Mouse (Mus musculus) heart, embryonic 10.5 days (tissue): ENCODE data around the gene Gmds. TPM values are rescaled to one million over a fixed set of nuclear protein-coding genes. Genes with fewer than 3 reads are reported as not detected.

Experiments used
- DNase-seq: peaks from one replicate; pipeline ENCODE4 v3.0.0-alpha.2; 2017; ENCODE audit warnings: low spot score
- H3K27ac ChIP-seq: fragments of 300-500 bp; sonication (generic); 2 replicates; pipeline ENCODE4 v1.5.1; 2016; ENCODE audit warnings: mild to moderate bottlenecking
- H3K27me3 ChIP-seq: fragments of 300-500 bp; sonication (generic); 2 replicates; pipeline ENCODE4 v1.6.1; 2016; ENCODE audit warnings: mild to moderate bottlenecking; ENCODE audit not compliant: poor library complexity, insufficient read depth, severe bottlenecking
- H3K36me3 ChIP-seq: fragments of 300-500 bp; sonication (generic); 2 replicates; pipeline ENCODE4 v1.6.1; 2016; ENCODE audit warnings: mild to moderate bottlenecking, moderate library complexity
- H3K4me1 ChIP-seq: fragments of 300-500 bp; sonication (generic); 2 replicates; pipeline ENCODE4 v1.6.1; 2016; ENCODE audit warnings: mild to moderate bottlenecking
- H3K4me3 ChIP-seq: fragments of 300-500 bp; sonication (generic); 2 replicates; pipeline ENCODE4 v1.5.1; 2016; ENCODE audit warnings: mild to moderate bottlenecking, moderate library complexity
- H3K9me3 ChIP-seq: fragments of 300-500 bp; sonication (generic); 2 replicates; pipeline ENCODE4 v1.6.1; 2016; ENCODE audit warnings: mild to moderate bottlenecking, moderate library complexity
- WGBS: fragments of 180-500 bp; shearing (Covaris S2); methylation state at CpG from one replicate; pipeline ENCODE4 v1.1.7; 2016; 5-methylcytosine and 5-hydroxymethylcytosine counted together
- polyA plus RNA-seq: library from polyadenylated mRNA; unstranded; fragments of >200 nt; fragmentation: Nextera tagmentation; extraction: Ambion mirVana; gene quantifications from 2 replicates; pipeline ENCODE4 v1.2.1, GENCODE M21; 2016

The Gmds gene
- polyA plus RNA-seq, 1 experiment from 2014 or later = 26.1 TPM

GRCm38 (mm10) chr13:31835802-31836201 is 502.7 kb downstream of the Gmds start:
- Histone ChIP-seq H3K27me3 (peaks cover 14% of the 10 kb centered on the region), H3K36me3 (no peaks in the 10 kb centered on the region), H3K4me1 (no peaks in the 10 kb centered on the region), H3K9me3 (no peaks in the 10 kb centered on the region), H3K4me3 (no peak overlapping the region), H3K27ac (no peak overlapping the region)
- 74% methylated on average over 4 of the region's 4 CpGs for WGBS
- no peak for DNase-seq

- Histone ChIP-seq H3K27me3 (peaks cover 30% of the 10 kb centered on the region), H3K27ac (no peak overlapping the region), H3K4me3 (no peak overlapping the region), H3K36me3 (no peaks in the 10 kb centered on the region), H3K4me1 (peaks cover 23% of the 10 kb centered on the region), H3K9me3 (no peaks in the 10 kb centered on the region)
- 51% methylated on average over 9 of the region's 9 CpGs for WGBS
- no peak for DNase-seq
These were observed 508.2 kb downstream of the Gmds start for GRCm38 (mm10) chr13:31830332-31830731.

GRCm38 (mm10) chr13:31828446-31828845 is 510.1 kb downstream of the Gmds start:
- H3K4me3 ChIP-seq = no peak overlapping the region
- peaks cover 23% of the 10 kb centered on the region for H3K4me1 ChIP-seq
- no peaks in the 10 kb centered on the region for H3K36me3 ChIP-seq
- H3K27ac ChIP-seq = no peak overlapping the region
- peaks cover 44% of the 10 kb centered on the region for H3K27me3 ChIP-seq
- H3K9me3 ChIP-seq = no peaks in the 10 kb centered on the region
- WGBS = 79% methylated on average over 4 of the region's 4 CpGs
- DNase-seq = peak; percentile 33

GRCm38 (mm10) chr13:31827820-31828332 is 510.7 kb downstream of the Gmds start:
- peak; percentile 51 for DNase-seq
- peaks cover 39% of the 10 kb centered on the region for H3K27me3 ChIP-seq
- H3K27ac ChIP-seq = no peak overlapping the region
- WGBS = 37% methylated on average over 3 of the region's 3 CpGs
- H3K4me1 ChIP-seq = peaks cover 24% of the 10 kb centered on the region
- H3K9me3 ChIP-seq = no peaks in the 10 kb centered on the region
- no peaks in the 10 kb centered on the region for H3K36me3 ChIP-seq
- H3K4me3 ChIP-seq = no peak overlapping the region

- Histone ChIP-seq H3K36me3 (no peaks in the 10 kb centered on the region), H3K27ac (no peak overlapping the region), H3K4me3 (no peak overlapping the region), H3K27me3 (peaks cover 44% of the 10 kb centered on the region), H3K4me1 (peaks cover 30% of the 10 kb centered on the region), H3K9me3 (no peaks in the 10 kb centered on the region)
- WGBS = 36% methylated on average over 5 of the region's 5 CpGs
- DNase-seq = no peak
These were observed 511.4 kb downstream of the Gmds start for GRCm38 (mm10) chr13:31827160-31827559.

- Histone ChIP-seq H3K4me1 (peaks cover 43% of the 10 kb centered on the region), H3K4me3 (no peak overlapping the region), H3K36me3 (no peaks in the 10 kb centered on the region), H3K27me3 (peaks cover 42% of the 10 kb centered on the region), H3K9me3 (no peaks in the 10 kb centered on the region), H3K27ac (no peak overlapping the region)
- no peak for DNase-seq
- WGBS = 88% methylated on average over 1 of the region's 1 CpGs
These were observed 513.4 kb downstream of the Gmds start for GRCm38 (mm10) chr13:31825180-31825579.

- Histone ChIP-seq H3K4me3 (no peak overlapping the region), H3K4me1 (peaks cover 50% of the 10 kb centered on the region), H3K9me3 (no peaks in the 10 kb centered on the region), H3K36me3 (no peaks in the 10 kb centered on the region), H3K27ac (no peak overlapping the region), H3K27me3 (peaks cover 45% of the 10 kb centered on the region)
- no peak for DNase-seq
- WGBS = 29% methylated on average over 5 of the region's 5 CpGs
These were observed 515.2 kb downstream of the Gmds start for GRCm38 (mm10) chr13:31823316-31823715.

- Histone ChIP-seq H3K27ac (peak overlapping the region; percentile 86), H3K36me3 (no peaks in the 10 kb centered on the region), H3K27me3 (peaks cover 67% of the 10 kb centered on the region), H3K4me3 (peak overlapping the region; percentile 57), H3K4me1 (peaks cover 39% of the 10 kb centered on the region), H3K9me3 (no peaks in the 10 kb centered on the region)
- WGBS = 5% methylated on average over 6 of the region's 6 CpGs
- DNase-seq = no peak
These were observed 517.5 kb downstream of the Gmds start for GRCm38 (mm10) chr13:31821050-31821449.

- H3K27ac ChIP-seq = peak overlapping the region; percentile 86
- H3K4me3 ChIP-seq = peak overlapping the region; percentile 57
- H3K36me3 ChIP-seq = no peaks in the 10 kb centered on the region
- H3K9me3 ChIP-seq = no peaks in the 10 kb centered on the region
- under 1% methylated on average over 16 of the region's 16 CpGs for WGBS
- H3K4me1 ChIP-seq = peaks cover 44% of the 10 kb centered on the region
- peaks cover 71% of the 10 kb centered on the region for H3K27me3 ChIP-seq
- peak; percentile 86 for DNase-seq
These were observed 517.9 kb downstream of the Gmds start for GRCm38 (mm10) chr13:31820587-31821017.

GRCm38 (mm10) chr13:31819664-31820405 is 518.7 kb downstream of the Gmds start:
- Histone ChIP-seq H3K4me1 (peaks cover 49% of the 10 kb centered on the region), H3K36me3 (no peaks in the 10 kb centered on the region), H3K27me3 (peaks cover 72% of the 10 kb centered on the region), H3K9me3 (no peaks in the 10 kb centered on the region), H3K4me3 (peak overlapping the region; percentile 31; the same call in 1 of the 2 replicates), H3K27ac (peak overlapping the region; percentile 59; the same call in 1 of the 2 replicates)
- WGBS = 30% methylated on average over 14 of the region's 14 CpGs
- DNase-seq = no peak

- Histone ChIP-seq H3K4me1 (peaks cover 59% of the 10 kb centered on the region), H3K9me3 (no peaks in the 10 kb centered on the region), H3K36me3 (no peaks in the 10 kb centered on the region), H3K27me3 (peaks cover 76% of the 10 kb centered on the region), H3K4me3 (no peak overlapping the region), H3K27ac (no peak overlapping the region)
- DNase-seq = no peak
- WGBS = 33% methylated on average over 7 of the region's 7 CpGs
These were observed 520.2 kb downstream of the Gmds start for GRCm38 (mm10) chr13:31818337-31818736.

GRCm38 (mm10) chr13:31815383-31816003 is 523.0 kb downstream of the Gmds start:
- peak; percentile 79 for DNase-seq
- Histone ChIP-seq H3K9me3 (no peaks in the 10 kb centered on the region), H3K4me1 (peaks cover 50% of the 10 kb centered on the region), H3K4me3 (0 out of 2 replicates have a peak overlapping the region, but pooled peaks have one; percentile 7), H3K27ac (peak overlapping the region; percentile 71), H3K36me3 (no peaks in the 10 kb centered on the region), H3K27me3 (peaks cover 95% of the 10 kb centered on the region)
- WGBS = 22% methylated on average over 15 of the region's 15 CpGs

- H3K27me3 ChIP-seq = peaks cover 82% of the 10 kb centered on the region
- H3K9me3 ChIP-seq = no peaks in the 10 kb centered on the region
- H3K36me3 ChIP-seq = peaks cover 8% of the 10 kb centered on the region
- peak overlapping the region; percentile 82; the same call in 1 of the 2 replicates for H3K4me3 ChIP-seq
- WGBS = 71% methylated on average over 2 of the region's 2 CpGs
- H3K4me1 ChIP-seq = peaks cover 48% of the 10 kb centered on the region
- H3K27ac ChIP-seq = peak overlapping the region; percentile 42; the same call in 1 of the 2 replicates
- no peak for DNase-seq
These were observed 525.8 kb downstream of the Gmds start for GRCm38 (mm10) chr13:31812701-31813100.
